Mouse (Mus musculus): ENCODE data around the gene Phf1. TPM values are rescaled to one million over a fixed set of nuclear protein-coding genes. Genes with fewer than 3 reads are reported as not detected.
"Not testable (repeated sequence)": the region's sequence is repeated elsewhere in the genome, so short reads cannot be mapped to it uniquely, and the experiment has no call there.

The Phf1 gene
- 10 to 100 TPM; 15.4 to 20.7 (median 16.1) TPM for total RNA-seq (2022)

GRCm38 (mm10) chr17:26932839-26933398 lies at the start of gene Phf1:
Gene Phf1 (plus strand): TSS chr17:26933052.
- peak; percentile 97 for DNase-seq (ENCODE audit: low spot score)

- DNase-seq (ENCODE audit: low spot score), result no peak
Observed at GRCm38 (mm10) chr17:26883585-26883984, 49.3 kb upstream of the Phf1 start.

GRCm38 (mm10) chr17:26884995-26885926 lies 47.6 kb upstream of the Phf1 start:
- DNase-seq (ENCODE audit: low spot score), result peak; percentile 84

- peak; percentile 84 for DNase-seq (ENCODE audit: low spot score)
Observed at GRCm38 (mm10) chr17:26886047-26886749, 46.7 kb upstream of the Phf1 start.

GRCm38 (mm10) chr17:26887926-26888325 lies 44.9 kb upstream of the Phf1 start:
- DNase-seq (ENCODE audit: low spot score), result no peak

- peak; percentile 53 for DNase-seq (ENCODE audit: low spot score)
Observed at GRCm38 (mm10) chr17:26892635-26893375, 40.0 kb upstream of the Phf1 start.

GRCm38 (mm10) chr17:26893492-26893891 lies 39.4 kb upstream of the Phf1 start:
- DNase-seq (ENCODE audit: low spot score), result no peak

GRCm38 (mm10) chr17:26894342-26894741 lies 38.5 kb upstream of the Phf1 start:
- DNase-seq (ENCODE audit: low spot score), result no peak

GRCm38 (mm10) chr17:26895578-26895977 lies 37.3 kb upstream of the Phf1 start:
- DNase-seq (ENCODE audit: low spot score), result peak; percentile 61

GRCm38 (mm10) chr17:26900916-26901315 lies 31.9 kb upstream of the Phf1 start:
- no peak for DNase-seq (ENCODE audit: low spot score)

GRCm38 (mm10) chr17:26904320-26904719 lies 28.5 kb upstream of the Phf1 start:
- no peak for DNase-seq (ENCODE audit: low spot score)

GRCm38 (mm10) chr17:26907506-26907905 lies 25.3 kb upstream of the Phf1 start:
- DNase-seq (ENCODE audit: low spot score), result not testable (repeated sequence)

- no peak for DNase-seq (ENCODE audit: low spot score)
Observed at GRCm38 (mm10) chr17:26915248-26915647, 17.6 kb upstream of the Phf1 start.

- DNase-seq (ENCODE audit: low spot score), result peak; percentile 99
Observed at GRCm38 (mm10) chr17:26916711-26917482, 16.0 kb upstream of the Phf1 start, which contains the start of gene Kifc5b. Gene Kifc5b (plus strand): TSS chr17:26917091.

GRCm38 (mm10) chr17:26917560-26917959 lies 15.3 kb upstream of the Phf1 start:
- DNase-seq (ENCODE audit: low spot score), result not testable (repeated sequence)

GRCm38 (mm10) chr17:26918343-26918742 lies 14.5 kb upstream of the Phf1 start:
- DNase-seq (ENCODE audit: low spot score), result no peak

GRCm38 (mm10) chr17:26919516-26919915 lies 13.3 kb upstream of the Phf1 start:
- DNase-seq (ENCODE audit: low spot score), result not testable (repeated sequence)

GRCm38 (mm10) chr17:26922368-26922767 lies 10.5 kb upstream of the Phf1 start:
- DNase-seq (ENCODE audit: low spot score), result not testable (repeated sequence)

GRCm38 (mm10) chr17:26925414-26925813 lies 7.4 kb upstream of the Phf1 start:
- not testable (repeated sequence) for DNase-seq (ENCODE audit: low spot score)

GRCm38 (mm10) chr17:26931795-26932194 lies 1.1 kb upstream of the Phf1 start:
- not testable (repeated sequence) for DNase-seq (ENCODE audit: low spot score)

GRCm38 (mm10) chr17:26933419-26933818 lies 567 bp downstream of the Phf1 start:
- DNase-seq (ENCODE audit: low spot score), result no peak
